Mouse (Mus musculus) limb, embryonic 14.5 days (tissue): ENCODE measurements around the gene Plekhh2. TPM values are rescaled to one million over a fixed set of nuclear protein-coding genes. Genes with fewer than 3 reads are reported as not detected.

ENCODE experiments used
- ATAC-seq: fragments of 200-750 bp; cut with Nextera tagmentation; 2 replicates; pipeline ENCODE4 v1.8.0; 2017; ENCODE audit warnings: low read depth, moderate number of reproducible peaks, moderate TSS enrichment; ENCODE audit not compliant: low FRiP score
- DNase-seq: peaks from one replicate; pipeline ENCODE4 v3.0.0-alpha.2; 2015; ENCODE audit warnings: low spot score
- H3K27ac ChIP-seq: fragments of 300-500 bp; sonication (generic); replicated peaks from 2 replicates; pipeline ENCODE4 v1.5.1; 2014; ENCODE audit warnings: low read depth, mild to moderate bottlenecking, low read length, moderate library complexity, mixed read lengths
- H3K27me3 ChIP-seq: fragments of 300-500 bp; sonication (generic); 2 replicates; pipeline ENCODE4 v1.6.1; 2014; ENCODE audit warnings: low read length, mixed read lengths; ENCODE audit not compliant: control insufficient read depth, insufficient read depth
- H3K36me3 ChIP-seq: fragments of 300-500 bp; sonication (generic); 2 replicates; pipeline ENCODE4 v1.6.1; 2014; ENCODE audit warnings: mild to moderate bottlenecking, low read length, moderate library complexity, mixed read lengths; ENCODE audit not compliant: control insufficient read depth, insufficient read depth
- H3K4me1 ChIP-seq: fragments of 300-500 bp; sonication (generic); 2 replicates; pipeline ENCODE4 v1.6.1; 2014; ENCODE audit warnings: antibody characterized with exemption, low read length, mixed read lengths; ENCODE audit not compliant: control insufficient read depth, insufficient read depth
- H3K4me2 ChIP-seq: fragments of 300-500 bp; sonication (generic); replicated peaks from 2 replicates; pipeline ENCODE4 v1.6.1; 2014; ENCODE audit warnings: low read depth, mild to moderate bottlenecking, low read length, moderate library complexity; ENCODE audit not compliant: severe bottlenecking
- H3K4me3 ChIP-seq: fragments of 300-500 bp; sonication (generic); replicated peaks from 2 replicates; pipeline ENCODE4 v1.5.1; 2014; ENCODE audit warnings: low read length
- H3K9ac ChIP-seq: fragments of 300-500 bp; sonication (generic); 2 replicates; pipeline ENCODE4 v1.6.1; 2014; ENCODE audit warnings: mild to moderate bottlenecking, low read depth, low read length, moderate library complexity; ENCODE audit not compliant: severe bottlenecking
- H3K9me3 ChIP-seq: fragments of 300-500 bp; sonication (generic); 2 replicates; pipeline ENCODE4 v1.6.1; 2016; ENCODE audit warnings: low read length; ENCODE audit not compliant: control insufficient read depth
- POLR2A ChIP-seq: fragments of 200-500 bp; IDR thresholded peaks from 2 replicates; pipeline ENCODE4 v1.8.0; 2012; ENCODE audit warnings: inconsistent platforms, mild to moderate bottlenecking, moderate library complexity, borderline replicate concordance; ENCODE audit not compliant: insufficient read depth, insufficient read length; ENCODE audit errors: extremely low read depth
- WGBS: fragments of 180-500 bp; shearing (Covaris S2); extraction: QIAGEN DNeasy Blood & Tissue Kit; methylation state at CpG from one replicate; pipeline ENCODE4 v1.1.7; 2014; 5-methylcytosine and 5-hydroxymethylcytosine counted together
- polyA plus RNA-seq, 2 experiments: library from polyadenylated mRNA; depleted of rRNA in 1 of 2; stranded (reverse) in 1 of 2; unstranded in 1 of 2; fragments of >200 nt; fragmentation: Nextera tagmentation in 1 of 2; extraction: Ambion mirVana in 1 of 2; gene quantifications; 2 replicates each; pipeline versions ENCODE4 v1.2.1 to v1.2.3; 2012 to 2014

Plekhh2 gene
- polyA plus RNA-seq, 2 experiments: 12.8 to 24.5 TPM

- no peaks in the 10 kb centered on the region for H3K27me3 ChIP-seq
- H3K4me3 ChIP-seq: no peak overlapping the region
- H3K4me1 ChIP-seq: 0 out of 2 replicates have a peak, but pooled peaks cover 3% of the 10 kb centered on the region
- 59% methylated on average over 9 of the region's 9 CpGs for WGBS
- DNase-seq (no peak), ATAC-seq (no peak; the same call in 1 of the 2 replicates)
- H3K9ac ChIP-seq: no peak overlapping the region
- peaks cover 58% of the 10 kb centered on the region for H3K36me3 ChIP-seq
- H3K9me3 ChIP-seq: 0 out of 2 replicates have a peak, but pooled peaks cover 8% of the 10 kb centered on the region
- no peak for TF ChIP-seq POLR2A
- no peak overlapping the region for H3K4me2 ChIP-seq
- no peak overlapping the region for H3K27ac ChIP-seq
These were observed 99.8 kb downstream of the Plekhh2 start for GRCm38 (mm10) chr17:84611500-84611899.

- no peak overlapping the region for H3K4me3 ChIP-seq
- 0 out of 2 replicates have a peak, but pooled peaks cover 3% of the 10 kb centered on the region for H3K4me1 ChIP-seq
- no peaks in the 10 kb centered on the region for H3K27me3 ChIP-seq
- 26% methylated on average over 7 of the region's 7 CpGs for WGBS
- no peak overlapping the region for H3K4me2 ChIP-seq
- no peak for ATAC-seq
- 0 out of 2 replicates have a peak, but pooled peaks cover 8% of the 10 kb centered on the region for H3K9me3 ChIP-seq
- H3K36me3 ChIP-seq: peaks cover 57% of the 10 kb centered on the region
- no peak overlapping the region for H3K9ac ChIP-seq
- DNase-seq: no peak
- no peak overlapping the region for H3K27ac ChIP-seq
- no peak for TF ChIP-seq POLR2A
These were observed 100.3 kb downstream of the Plekhh2 start for GRCm38 (mm10) chr17:84611971-84612370.

- no peak for TF ChIP-seq POLR2A
- 0 out of 2 replicates have a peak, but pooled peaks cover 3% of the 10 kb centered on the region for H3K4me1 ChIP-seq
- no peak overlapping the region for H3K4me2 ChIP-seq
- 85% methylated on average over 11 of the region's 11 CpGs for WGBS
- no peak for ATAC-seq
- no peaks in the 10 kb centered on the region for H3K27me3 ChIP-seq
- no peak overlapping the region for H3K9ac ChIP-seq
- peaks cover 55% of the 10 kb centered on the region for H3K36me3 ChIP-seq
- H3K27ac ChIP-seq: no peak overlapping the region
- H3K4me3 ChIP-seq: no peak overlapping the region
- 0 out of 2 replicates have a peak, but pooled peaks cover 8% of the 10 kb centered on the region for H3K9me3 ChIP-seq
- DNase-seq: no peak
These were observed 104.1 kb downstream of the Plekhh2 start for GRCm38 (mm10) chr17:84615811-84616210.

GRCm38 (mm10) chr17:84616526-84617074, 104.9 kb downstream of the Plekhh2 start:
- no peak for TF ChIP-seq POLR2A
- no peak overlapping the region for H3K4me3 ChIP-seq
- no peak for ATAC-seq
- DNase-seq: no peak
- H3K9ac ChIP-seq: no peak overlapping the region
- no peaks in the 10 kb centered on the region for H3K27me3 ChIP-seq
- WGBS: 83% methylated on average over 6 of the region's 6 CpGs
- 0 out of 2 replicates have a peak, but pooled peaks cover 8% of the 10 kb centered on the region for H3K9me3 ChIP-seq
- H3K4me1 ChIP-seq: 0 out of 2 replicates have a peak, but pooled peaks cover 3% of the 10 kb centered on the region
- H3K27ac ChIP-seq: no peak overlapping the region
- no peak overlapping the region for H3K4me2 ChIP-seq
- H3K36me3 ChIP-seq: peaks cover 53% of the 10 kb centered on the region

GRCm38 (mm10) chr17:84617953-84618352, 106.3 kb downstream of the Plekhh2 start:
- peaks cover under 1% of the 10 kb centered on the region for H3K4me1 ChIP-seq
- 87% methylated on average over 6 of the region's 6 CpGs for WGBS
- H3K4me3 ChIP-seq: no peak overlapping the region
- no peaks in the 10 kb centered on the region for H3K27me3 ChIP-seq
- H3K9ac ChIP-seq: no peak overlapping the region
- no peak overlapping the region for H3K27ac ChIP-seq
- DNase-seq: no peak
- H3K4me2 ChIP-seq: no peak overlapping the region
- H3K36me3 ChIP-seq: peaks cover 43% of the 10 kb centered on the region
- ATAC-seq: no peak
- no peak for TF ChIP-seq POLR2A
- H3K9me3 ChIP-seq: 0 out of 2 replicates have a peak, but pooled peaks cover 8% of the 10 kb centered on the region
